Mouse (Mus musculus) lung, embryonic 16.5 days (tissue): ENCODE data around the gene Rgs12. TPM values are rescaled to one million over a fixed set of nuclear protein-coding genes. Genes with fewer than 3 reads are reported as not detected.

Experiments used
- ATAC-seq: fragments of 200-750 bp; cut with Nextera tagmentation; 2 replicates; pipeline ENCODE4 v1.8.0; 2017; ENCODE audit warnings: low read depth, mild to moderate bottlenecking, moderate library complexity
- H3K27ac ChIP-seq: fragments of 300-500 bp; sonication (generic); 2 replicates; pipeline ENCODE4 v1.5.1; 2014; ENCODE audit warnings: mild to moderate bottlenecking, control low read depth, low read length
- H3K27me3 ChIP-seq: fragments of 300-500 bp; sonication (generic); 2 replicates; pipeline ENCODE4 v1.6.1; 2014; ENCODE audit warnings: low read depth, low read length, mixed read lengths; ENCODE audit not compliant: control insufficient read depth, insufficient read depth
- H3K36me3 ChIP-seq: fragments of 300-500 bp; sonication (generic); 2 replicates; pipeline ENCODE4 v1.6.1; 2014; ENCODE audit warnings: low read length; ENCODE audit not compliant: control insufficient read depth, insufficient read depth
- H3K4me1 ChIP-seq: fragments of 300-500 bp; sonication (generic); replicated peaks from 2 replicates; pipeline ENCODE4 v1.6.1; 2014; ENCODE audit warnings: low read length, mixed read lengths; ENCODE audit not compliant: control insufficient read depth, insufficient read depth
- H3K4me2 ChIP-seq: fragments of 300-500 bp; sonication (generic); 2 replicates; pipeline ENCODE4 v1.6.1; 2014; ENCODE audit warnings: low read depth, low read length, control low read depth
- H3K4me3 ChIP-seq: fragments of 300-500 bp; sonication (generic); 2 replicates; pipeline ENCODE4 v1.5.1; 2014; ENCODE audit warnings: mild to moderate bottlenecking, low read length, control low read depth
- H3K9ac ChIP-seq: fragments of 300-500 bp; sonication (generic); 2 replicates; pipeline ENCODE4 v1.6.1; 2014; ENCODE audit warnings: low read length, control low read depth
- H3K9me3 ChIP-seq: fragments of 300-500 bp; sonication (generic); 2 replicates; pipeline ENCODE4 v1.6.1; 2016; ENCODE audit warnings: low read length; ENCODE audit not compliant: control insufficient read depth
- WGBS: fragments of 180-500 bp; shearing (Covaris S2); extraction: QIAGEN DNeasy Blood & Tissue Kit; methylation state at CpG from one replicate; pipeline ENCODE4 v1.1.7; 2014; 5-methylcytosine and 5-hydroxymethylcytosine counted together
- polyA plus RNA-seq: library from polyadenylated mRNA; unstranded; fragments of >200 nt; fragmentation: Nextera tagmentation; extraction: Ambion mirVana; gene quantifications from 2 replicates; pipeline ENCODE4 v1.2.1, GENCODE M21; 2015

The Rgs12 gene
- polyA plus RNA-seq, 1 experiment from 2014 or later = 34.7 TPM

DNA sequence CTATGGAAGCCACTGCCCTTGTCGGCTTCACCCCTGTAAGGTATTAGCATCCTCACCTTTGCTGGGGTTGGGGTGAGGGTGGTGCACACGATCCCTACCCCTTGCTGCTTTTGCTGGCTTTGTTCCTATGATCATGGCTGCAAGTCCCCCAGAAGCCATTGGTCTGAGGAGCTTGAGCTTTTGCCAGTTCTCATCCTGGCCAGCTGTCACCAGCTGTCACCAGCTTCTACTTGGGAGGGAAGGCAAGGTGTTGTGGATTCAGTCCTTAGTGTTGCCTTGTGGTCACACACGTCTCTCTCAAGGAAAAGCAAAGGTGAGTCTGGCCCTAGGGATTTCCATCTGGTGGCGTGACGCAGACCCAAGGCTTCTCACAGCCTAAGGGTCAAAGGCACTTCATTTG lies 39.4 kb downstream of the Rgs12 start:
- Histone ChIP-seq H3K4me2 (no peak overlapping the region), H3K4me3 (no peak overlapping the region), H3K9me3 (no peaks in the 10 kb centered on the region), H3K36me3 (peaks cover 6% of the 10 kb centered on the region; the same call in 1 of the 2 replicates), H3K27ac (no peak overlapping the region), H3K4me1 (no peaks in the 10 kb centered on the region), H3K27me3 (no peaks in the 10 kb centered on the region), H3K9ac (no peak overlapping the region)
- no peak for ATAC-seq
- 73% methylated on average over 5 of the region's 5 CpGs for WGBS

DNA sequence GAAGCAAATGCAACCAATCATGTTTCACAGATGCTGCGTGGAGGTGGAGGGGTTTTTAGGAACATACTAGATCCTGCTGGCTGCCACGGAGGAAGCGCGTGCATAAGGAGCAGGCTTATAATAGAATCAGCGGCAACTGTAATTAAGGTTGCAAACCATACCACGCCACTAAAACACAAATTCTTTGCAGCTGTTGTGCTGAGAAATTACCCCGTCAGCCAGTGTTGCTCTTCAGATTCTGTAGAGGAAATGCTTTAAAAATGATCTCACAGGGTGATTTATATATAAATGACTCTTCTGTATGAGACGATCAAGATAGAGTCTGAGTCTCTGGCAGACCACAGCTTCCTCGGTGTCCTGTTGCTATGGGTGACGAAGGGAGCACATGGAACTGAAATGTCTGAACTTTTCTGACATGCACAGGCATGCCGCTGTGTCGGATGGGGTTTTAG lies 40.1 kb downstream of the Rgs12 start:
- Histone ChIP-seq H3K4me1 (no peaks in the 10 kb centered on the region), H3K4me2 (no peak overlapping the region), H3K27ac (no peak overlapping the region)

DNA sequence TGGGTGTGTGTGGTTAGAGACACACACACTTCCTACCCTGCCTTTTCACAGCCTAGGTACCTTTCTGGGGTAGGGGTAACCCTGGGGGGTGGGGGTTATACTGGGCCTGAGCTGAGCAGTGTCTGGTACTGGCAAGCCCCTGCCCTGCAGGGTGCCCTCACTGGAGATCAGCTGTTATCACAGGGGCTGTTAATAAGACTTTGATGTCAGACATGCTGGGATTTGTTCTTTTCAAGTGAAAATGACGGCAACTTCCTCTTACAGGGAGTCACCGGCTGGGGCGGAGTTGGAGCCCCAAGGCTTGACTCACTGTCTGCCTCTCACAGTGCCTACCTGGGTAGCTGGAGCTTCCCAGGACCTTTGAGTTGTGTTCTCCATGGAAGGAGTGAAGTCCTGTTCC lies 49.5 kb downstream of the Rgs12 start:
- ATAC-seq = no peak
- Histone ChIP-seq H3K36me3 (0 out of 2 replicates have a peak, but pooled peaks cover 2% of the 10 kb centered on the region), H3K9me3 (no peaks in the 10 kb centered on the region), H3K9ac (no peak overlapping the region), H3K27me3 (no peaks in the 10 kb centered on the region), H3K27ac (no peak overlapping the region), H3K4me3 (no peak overlapping the region), H3K4me1 (no peaks in the 10 kb centered on the region), H3K4me2 (no peak overlapping the region)
- WGBS = 50% methylated on average over 3 of the region's 3 CpGs

More for the DNA sequence above, 40.1 kb downstream of the Rgs12 start:
- WGBS = 68% methylated on average over 12 of the region's 12 CpGs
- no peak for ATAC-seq
- H3K9ac ChIP-seq = no peak overlapping the region
- no peaks in the 10 kb centered on the region for H3K9me3 ChIP-seq
- no peak overlapping the region for H3K4me3 ChIP-seq
- no peaks in the 10 kb centered on the region for H3K27me3 ChIP-seq
- peaks cover 7% of the 10 kb centered on the region; the same call in 1 of the 2 replicates for H3K36me3 ChIP-seq

DNA sequence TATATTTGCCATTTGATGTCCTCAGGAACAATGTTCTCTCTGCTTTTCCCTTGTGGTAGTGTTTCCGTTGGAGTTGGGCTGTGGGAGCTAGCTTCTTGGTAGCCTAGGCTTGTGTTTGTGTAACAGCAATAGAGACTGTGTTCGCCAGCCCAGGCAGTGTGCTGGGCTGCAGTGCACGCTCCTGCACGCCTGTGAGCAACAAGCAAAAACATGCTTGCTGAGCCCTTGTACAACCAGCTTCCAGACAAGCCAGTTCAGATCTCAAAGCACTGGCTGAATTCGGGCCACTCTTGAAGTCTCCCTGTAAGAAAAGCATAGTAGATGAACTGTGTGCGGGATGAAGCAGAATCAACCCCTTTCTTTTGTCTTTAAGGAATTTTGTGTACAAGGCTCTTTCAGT lies 50.0 kb downstream of the Rgs12 start:
- H3K27ac ChIP-seq = no peak overlapping the region
- 76% methylated on average over 6 of the region's 6 CpGs for WGBS
- H3K4me1 ChIP-seq = no peaks in the 10 kb centered on the region
- H3K36me3 ChIP-seq = no peaks in the 10 kb centered on the region
- H3K9me3 ChIP-seq = no peaks in the 10 kb centered on the region
- H3K4me2 ChIP-seq = no peak overlapping the region
- H3K9ac ChIP-seq = no peak overlapping the region
- H3K4me3 ChIP-seq = no peak overlapping the region
- ATAC-seq = no peak
- H3K27me3 ChIP-seq = no peaks in the 10 kb centered on the region

DNA sequence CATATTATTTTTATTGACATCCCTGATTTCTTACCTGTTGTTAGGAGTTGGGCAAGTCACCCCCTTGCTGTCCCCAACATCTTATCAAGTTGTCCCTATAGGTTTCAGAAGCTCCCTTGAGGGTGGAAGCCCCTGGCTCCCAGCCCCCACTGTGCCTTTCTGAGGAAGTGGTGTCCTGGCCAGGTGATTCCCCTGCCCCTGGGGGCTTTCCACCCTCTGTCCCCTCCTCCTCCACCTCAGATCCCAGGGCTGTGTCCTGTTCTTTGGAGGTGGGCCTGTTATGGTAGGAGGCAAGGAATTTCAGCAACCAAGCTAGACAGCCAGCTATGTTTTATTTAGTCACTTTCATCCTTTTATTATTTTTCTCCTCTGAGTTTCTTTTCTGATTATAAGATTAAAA lies 51.1 kb downstream of the Rgs12 start:
- Histone ChIP-seq H3K4me1 (no peaks in the 10 kb centered on the region), H3K4me3 (no peak overlapping the region), H3K9me3 (no peaks in the 10 kb centered on the region), H3K4me2 (no peak overlapping the region), H3K27me3 (no peaks in the 10 kb centered on the region), H3K36me3 (no peaks in the 10 kb centered on the region), H3K27ac (no peak overlapping the region), H3K9ac (no peak overlapping the region)
- ATAC-seq = no peak

DNA sequence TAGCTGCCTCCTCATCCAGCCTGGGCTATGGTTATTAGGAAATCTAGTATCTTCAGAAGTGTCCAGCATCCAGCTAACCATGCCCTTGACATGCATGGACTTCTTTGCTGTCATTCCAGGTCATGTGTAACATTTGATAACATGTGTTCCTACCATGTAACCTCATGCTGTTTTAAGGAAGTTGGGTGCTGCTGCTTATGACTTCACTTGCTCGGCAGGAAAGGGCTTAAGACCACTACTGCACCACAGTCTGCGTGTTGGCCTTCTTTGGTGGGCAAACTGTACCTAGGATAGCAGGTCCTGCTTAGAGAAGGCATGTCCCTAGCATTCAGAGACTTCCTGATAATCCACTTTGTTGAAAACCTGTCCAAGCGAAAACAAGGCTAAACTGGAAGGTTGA lies 51.9 kb downstream of the Rgs12 start:
- no peak for ATAC-seq
- 67% methylated on average over 3 of the region's 3 CpGs for WGBS
- H3K27me3 ChIP-seq = no peaks in the 10 kb centered on the region
- no peak overlapping the region for H3K27ac ChIP-seq
- H3K4me2 ChIP-seq = no peak overlapping the region
- H3K9ac ChIP-seq = no peak overlapping the region
- H3K36me3 ChIP-seq = no peaks in the 10 kb centered on the region
- no peak overlapping the region for H3K4me3 ChIP-seq
- H3K9me3 ChIP-seq = no peaks in the 10 kb centered on the region
- no peaks in the 10 kb centered on the region for H3K4me1 ChIP-seq

DNA sequence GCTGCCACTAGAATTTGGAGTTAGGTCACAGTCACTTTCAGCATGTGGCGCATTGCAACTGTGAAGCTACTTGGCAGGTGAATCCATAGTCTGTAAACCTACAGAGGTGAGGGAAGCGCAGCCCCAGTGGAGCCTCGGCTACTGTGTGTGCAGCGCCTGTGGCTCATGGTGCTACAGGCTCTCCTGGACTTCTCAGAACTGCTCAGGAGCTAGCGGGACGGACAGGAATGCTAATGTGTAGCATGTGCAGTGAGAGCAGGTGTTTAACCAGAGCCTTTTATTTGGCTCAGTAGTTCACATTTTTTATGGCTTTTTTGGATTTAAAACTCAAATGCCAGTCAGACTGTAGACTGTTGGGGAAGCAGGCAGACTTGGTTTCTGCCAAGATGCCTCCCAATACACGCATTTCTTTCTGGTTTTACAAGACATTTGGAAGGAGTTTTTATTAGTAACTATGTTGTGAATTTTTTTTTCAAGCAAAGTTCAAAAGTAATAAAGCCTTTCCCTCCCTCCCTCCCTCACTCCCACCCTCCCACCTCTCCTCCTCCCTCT lies 54.4 kb downstream of the Rgs12 start:
- 79% methylated on average over 7 of the region's 7 CpGs for WGBS
- ATAC-seq = no peak
- no peak overlapping the region for H3K4me3 ChIP-seq
- H3K4me1 ChIP-seq = no peaks in the 10 kb centered on the region
- H3K36me3 ChIP-seq = no peaks in the 10 kb centered on the region
- no peaks in the 10 kb centered on the region for H3K9me3 ChIP-seq
- no peak overlapping the region for H3K9ac ChIP-seq
- H3K27me3 ChIP-seq = no peaks in the 10 kb centered on the region
- no peak overlapping the region for H3K27ac ChIP-seq
- no peak overlapping the region for H3K4me2 ChIP-seq

DNA sequence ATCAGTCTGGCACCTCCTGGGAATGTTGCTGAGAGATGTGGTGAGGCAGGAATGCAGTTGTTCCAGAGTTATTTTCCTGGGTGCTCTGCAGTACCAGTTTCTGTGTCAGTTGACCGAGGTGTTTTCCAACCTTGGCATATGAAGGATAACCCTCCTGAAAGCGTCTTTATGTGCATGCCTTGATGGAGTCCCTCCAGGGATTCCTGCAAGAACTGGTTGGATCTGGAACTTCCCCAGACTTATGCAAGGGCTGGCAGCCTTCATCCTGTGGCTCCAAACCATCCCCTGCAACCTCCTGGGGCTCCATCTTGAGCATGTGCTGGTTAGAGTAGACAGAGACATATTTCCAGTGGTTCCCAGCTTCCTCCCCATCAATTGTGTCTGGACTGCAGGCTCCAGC lies 55.5 kb downstream of the Rgs12 start:
- H3K4me1 ChIP-seq = no peaks in the 10 kb centered on the region
- no peaks in the 10 kb centered on the region for H3K9me3 ChIP-seq
- H3K4me2 ChIP-seq = no peak overlapping the region
- H3K27me3 ChIP-seq = no peaks in the 10 kb centered on the region
- no peak for ATAC-seq
- H3K4me3 ChIP-seq = no peak overlapping the region
- no peaks in the 10 kb centered on the region for H3K36me3 ChIP-seq
- H3K27ac ChIP-seq = no peak overlapping the region
- 83% methylated on average over 2 of the region's 2 CpGs for WGBS
- no peak overlapping the region for H3K9ac ChIP-seq

DNA sequence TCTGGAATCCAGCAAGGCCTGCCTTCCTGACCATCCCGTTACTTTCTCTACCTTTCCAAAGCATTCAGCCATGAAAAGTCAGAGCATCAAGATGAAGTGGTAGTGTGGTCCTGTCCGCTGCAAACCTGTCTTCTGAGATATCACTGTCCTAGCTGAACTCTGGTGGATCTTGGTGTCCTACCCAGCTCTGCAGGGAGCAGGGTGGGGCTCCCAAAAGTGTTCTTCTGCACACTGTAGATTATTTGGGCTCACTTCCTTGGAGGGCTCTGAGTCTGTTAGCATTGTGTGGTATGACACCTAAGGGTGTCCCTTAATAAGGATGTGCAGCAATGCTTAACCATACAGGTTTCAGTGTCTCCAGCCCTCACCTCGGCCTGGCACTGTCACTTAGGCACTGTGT lies 56.4 kb downstream of the Rgs12 start:
- Histone ChIP-seq H3K27ac (no peak overlapping the region), H3K4me1 (no peaks in the 10 kb centered on the region), H3K4me2 (no peak overlapping the region), H3K9ac (no peak overlapping the region), H3K4me3 (no peak overlapping the region), H3K36me3 (no peaks in the 10 kb centered on the region), H3K27me3 (no peaks in the 10 kb centered on the region), H3K9me3 (no peaks in the 10 kb centered on the region)
- WGBS = 92% methylated on average over 3 of the region's 3 CpGs
- ATAC-seq = no peak

DNA sequence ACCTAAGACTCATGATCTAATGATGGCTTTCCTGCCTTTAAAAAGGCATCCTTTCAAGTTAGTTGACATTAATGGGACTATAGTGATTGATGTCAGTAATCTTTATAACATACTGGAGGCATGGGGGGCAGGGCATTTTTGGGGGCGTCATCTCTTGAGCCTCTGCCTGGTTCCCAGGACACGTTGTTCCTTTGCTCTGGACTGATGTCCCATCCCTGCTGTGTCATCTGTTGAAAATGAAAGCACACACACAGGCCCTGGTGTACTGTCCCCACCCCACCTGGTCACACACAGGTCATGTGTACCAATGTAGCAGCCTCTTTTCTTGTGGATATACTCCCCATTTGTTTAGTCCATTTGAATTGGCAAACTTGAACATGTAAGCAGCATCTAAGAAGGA lies 57.4 kb downstream of the Rgs12 start:
- Histone ChIP-seq H3K9me3 (no peaks in the 10 kb centered on the region), H3K27ac (no peak overlapping the region), H3K9ac (no peak overlapping the region), H3K36me3 (no peaks in the 10 kb centered on the region), H3K27me3 (no peaks in the 10 kb centered on the region), H3K4me1 (no peaks in the 10 kb centered on the region), H3K4me2 (no peak overlapping the region), H3K4me3 (no peak overlapping the region)
- ATAC-seq = no peak
- 60% methylated on average over 2 of the region's 2 CpGs for WGBS
